Mouse (Mus musculus) embryo, embryonic 10.5 days (tissue): ENCODE results near the gene D930048N14Rik.

ENCODE experiments used
- DNase-seq: peaks from one replicate; pipeline ENCODE4 v3.0.0-alpha.2; 2015; ENCODE audit warnings: low spot score

The D930048N14Rik gene

DNA sequence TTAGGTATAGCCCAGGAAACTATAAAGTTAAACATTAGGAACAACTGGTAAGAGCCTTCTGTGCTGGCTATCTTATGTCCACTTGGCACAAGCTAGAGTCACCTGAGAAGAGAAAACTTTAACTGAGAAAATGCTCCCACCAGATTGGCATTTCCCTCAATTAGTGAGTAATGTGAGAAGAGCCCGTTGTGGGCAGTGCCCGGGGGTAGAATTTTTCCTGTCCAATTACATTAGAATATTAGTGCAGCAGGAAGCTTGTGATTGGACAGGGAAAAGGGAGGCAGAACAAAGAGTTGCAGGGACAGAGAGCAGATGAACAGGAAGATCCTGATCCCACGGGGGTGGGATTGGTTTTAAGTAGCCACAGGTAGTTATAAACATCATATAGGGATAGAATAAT is 52.1 kb downstream of the D930048N14Rik start:
- DNase-seq: no peak

- peak; percentile 55 for DNase-seq
Observed at GRCm38 (mm10) chr11:51703379-51703998, 52.7 kb downstream of the D930048N14Rik start.

DNA sequence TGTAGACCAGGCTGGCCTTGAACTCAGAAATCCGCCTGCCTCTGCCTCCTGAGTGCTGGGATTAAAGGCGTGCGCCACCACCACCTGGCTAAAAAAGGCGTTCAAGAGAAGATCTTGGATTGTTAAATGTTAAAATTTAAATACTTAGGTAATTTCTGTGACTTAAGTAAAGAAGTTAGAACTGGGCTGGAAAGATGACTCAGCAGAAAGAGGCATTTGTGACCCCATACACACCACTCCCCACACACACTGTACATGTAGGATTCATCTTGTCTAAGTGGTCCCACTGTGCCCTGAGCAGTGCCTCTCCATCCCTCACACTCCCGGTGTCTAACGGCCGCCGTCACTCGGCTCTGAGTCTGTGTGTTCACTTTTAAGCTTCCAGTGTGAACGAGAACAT is 55.7 kb downstream of the D930048N14Rik start:
- DNase-seq: no peak

- no peak for DNase-seq
Observed at GRCm38 (mm10) chr11:51707080-51707479, 56.3 kb downstream of the D930048N14Rik start.
